ENCODE assay signal across 26 mouse cellular contexts in genomic region chr6:55775527-55775926, GRCm38 (mm10).
DNase-seq lines count a peak whose midpoint lies in the region; ATAC-seq and TF ChIP-seq lines count a peak whose summit lies in the region.
"Had no signal": no experiment of that assay in that cellular context is flagged by ENCODE, and none has a peak within 500 bp of the region (broad histone marks: within the 10 kb centered on the region; RNA-seq: fewer than 3 reads in every experiment).

No protein-coding gene starts in this region.

- H3K27ac ChIP-seq in forebrain, embryonic 16.5 days (ENCODE audit: low read length) = peak overlapping the region; percentile 10; the same call in 1 of the 2 replicates
- no peak overlapping the region for H3K27ac ChIP-seq in forebrain, embryonic 11.5 days (ENCODE audit: low read depth, low read length)
- H3K27ac ChIP-seq in layer of hippocampus, adult 2 months = peak overlapping the region; percentile 32; the same call in 1 of the 2 replicates
- H3K27ac ChIP-seq: embryonic facial prominence, embryonic 10.5 days; embryonic facial prominence, embryonic 12.5 days; forebrain, embryonic 12.5 days; forebrain, embryonic 15.5 days had no signal

- no peak for DNase-seq in forebrain, embryonic 11.5 days (ENCODE audit: low spot score)
- no peak for DNase-seq in frontal cortex, postnatal 10 days (ENCODE audit: low spot score in 2 of 2)
- peak in 1 of 2 experiments; percentile 21 for DNase-seq in layer of hippocampus, adult 2 months (ENCODE audit: low spot score in 2 of 2)
- no peak for DNase-seq in layer of hippocampus, adult 9-10 months (ENCODE audit: low spot score)
- peak; percentile 9 to 10 for DNase-seq in layer of hippocampus, postnatal 36 days
- no peak for DNase-seq in layer of hippocampus, adult 8-10 months (ENCODE audit: low spot score in 2 of 2)
- DNase-seq: adrenal gland, adult 8-10 months; adrenal gland, postnatal 14 days; adrenal gland, postnatal 36 days; B cell, adult 2 months; cerebellum, adult 11-12 months; cerebellum, adult 2 months; cerebellum, adult 9-10 months; cerebellum, postnatal 10 days; cerebellum, postnatal 25 days had no signal

- H3K36me3 ChIP-seq in forebrain, embryonic 16.5 days (ENCODE audit: control insufficient read depth, insufficient read depth) = no peaks in the 10 kb centered on the region
- H3K36me3 ChIP-seq in forebrain, embryonic 11.5 days (ENCODE audit: control insufficient read depth, insufficient read depth, low read length) = no peaks in the 10 kb centered on the region
- H3K36me3 ChIP-seq: embryonic facial prominence, embryonic 10.5 days; embryonic facial prominence, embryonic 12.5 days; forebrain, embryonic 12.5 days; forebrain, embryonic 15.5 days; G1E had no signal

- 83% methylated on average over 5 of the region's 5 CpGs for WGBS in forebrain, embryonic 16.5 days
- 90% methylated on average over 5 of the region's 5 CpGs for WGBS in forebrain, embryonic 11.5 days

- no peak overlapping the region for H3K9ac ChIP-seq in forebrain, embryonic 16.5 days (replicated peaks; ENCODE audit: low read depth, low read length)
- no peak overlapping the region for H3K9ac ChIP-seq in forebrain, embryonic 11.5 days (ENCODE audit: low read length)
- H3K9ac ChIP-seq: embryonic facial prominence, embryonic 12.5 days; forebrain, embryonic 12.5 days; forebrain, embryonic 15.5 days had no signal

- no peak for TF ChIP-seq CTCF in layer of hippocampus, adult 2 months (conservative IDR thresholded peaks at IDR 0.05)

- no peaks in the 10 kb centered on the region for H3K9me3 ChIP-seq in forebrain, embryonic 16.5 days (ENCODE audit: control insufficient read depth, low read length)
- H3K9me3 ChIP-seq in forebrain, embryonic 11.5 days (ENCODE audit: control insufficient read depth, low read length) = no peaks in the 10 kb centered on the region
- H3K9me3 ChIP-seq: embryonic facial prominence, embryonic 10.5 days; embryonic facial prominence, embryonic 12.5 days; forebrain, embryonic 12.5 days; forebrain, embryonic 15.5 days; G1E had no signal

- 0 out of 2 replicates have a peak, but pooled peaks have one; percentile 15 for ATAC-seq in forebrain, embryonic 16.5 days
- ATAC-seq in forebrain, embryonic 11.5 days (replicated peaks; ENCODE audit: low FRiP score) = no peak
- ATAC-seq in frontal cortex, adult (ENCODE audit: low TSS enrichment) = peak; percentile 52
- ATAC-seq: activated CD4-positive, CD25-positive, alpha-beta regulatory T cell, adult 4 months; CD4-positive, CD25-positive, alpha-beta regulatory T cell, adult 4 months; forebrain, embryonic 15.5 days; Patski had no signal

- no peak overlapping the region for H3K4me2 ChIP-seq in forebrain, embryonic 16.5 days (ENCODE audit: low read length)
- no peak overlapping the region for H3K4me2 ChIP-seq in forebrain, embryonic 11.5 days (ENCODE audit: low read depth, low read length, severe bottlenecking)
- H3K4me2 ChIP-seq: embryonic facial prominence, embryonic 12.5 days; forebrain, embryonic 12.5 days; forebrain, embryonic 15.5 days had no signal

- H3K4me3 ChIP-seq in forebrain, embryonic 16.5 days (replicated peaks; ENCODE audit: low read length) = no peak overlapping the region
- no peak overlapping the region for H3K4me3 ChIP-seq in forebrain, embryonic 11.5 days (ENCODE audit: low read depth, low read length)
- H3K4me3 ChIP-seq in layer of hippocampus, adult 2 months = no peak overlapping the region
- H3K4me3 ChIP-seq: embryonic facial prominence, embryonic 10.5 days; embryonic facial prominence, embryonic 12.5 days; forebrain, embryonic 12.5 days; forebrain, embryonic 15.5 days had no signal

- no peaks in the 10 kb centered on the region for H3K27me3 ChIP-seq in forebrain, embryonic 16.5 days (replicated peaks; ENCODE audit: control insufficient read depth, insufficient read depth, low read length)
- no peaks in the 10 kb centered on the region for H3K27me3 ChIP-seq in forebrain, embryonic 11.5 days (ENCODE audit: control insufficient read depth, insufficient read depth, low read length)
- H3K27me3 ChIP-seq: CH12.LX; embryonic facial prominence, embryonic 12.5 days; forebrain, embryonic 12.5 days; forebrain, embryonic 15.5 days; Patski had no signal

- no peaks in the 10 kb centered on the region for H3K4me1 ChIP-seq in forebrain, embryonic 16.5 days (replicated peaks; ENCODE audit: control insufficient read depth, insufficient read depth, low read length)
- H3K4me1 ChIP-seq in forebrain, embryonic 11.5 days (replicated peaks; ENCODE audit: control insufficient read depth, insufficient read depth, low read length) = no peaks in the 10 kb centered on the region
- H3K4me1 ChIP-seq: embryonic facial prominence, embryonic 10.5 days; embryonic facial prominence, embryonic 12.5 days; forebrain, embryonic 12.5 days; forebrain, embryonic 15.5 days had no signal

Comparison
In these comparisons a context has a peak if more than half of its experiments do, and no peak if none do; other contexts are left out.
1. DNase-seq: peak in layer of hippocampus, postnatal 36 days (2 of 2); none in forebrain, embryonic 11.5 days (single experiment), frontal cortex, postnatal 10 days (0 of 2), layer of hippocampus, adult 9-10 months (single experiment) and layer of hippocampus, adult 8-10 months (0 of 2).